Mouse (Mus musculus) colon, adult 2 months (tissue): ENCODE results near the gene Ldlrad2. TPM values are rescaled to one million over a fixed set of nuclear protein-coding genes. Genes with fewer than 3 reads are reported as not detected.

Experiments
- polyA plus RNA-seq: library from polyadenylated mRNA; depleted of rRNA; stranded (reverse); fragments of >200 nt; gene quantifications from 2 replicates; pipeline ENCODE4 v1.2.3, GENCODE M21; 2012; rRNA removed

Gene Ldlrad2
- not detected in 2 replicates for polyA plus RNA-seq

GRCm38 (mm10) chr4:137574469-137574868 is at the start of gene Ldlrad2:
TSS of gene Ldlrad2 (minus strand) at chr4:137574569.

GRCm38 (mm10) chr4:137593601-137594495 is 19.5 kb upstream of the Ldlrad2 start, which contains the start of gene Usp48:
TSS of gene Usp48 (plus strand) at chr4:137593755.

Other genes with a start within 250 kb of the Ldlrad2 start
- 35.4 and 41.6 TPM in 2 replicates for gene Cdc42, start 216.8 kb downstream of the Ldlrad2 start, polyA plus RNA-seq
- 3.4 TPM in 1 of 2 replicates, not detected in the other for gene Cela3a, start 164.8 kb downstream of the Ldlrad2 start, polyA plus RNA-seq
- 3.0 and 3,890 TPM in 2 replicates for gene Cela3b, start 144.0 kb downstream of the Ldlrad2 start, polyA plus RNA-seq
- 0.22 TPM in 1 of 2 replicates, not detected in the other for gene 1700013G24Rik, start 121.3 kb downstream of the Ldlrad2 start, polyA plus RNA-seq
- gene Hspg2, start 105.8 kb downstream of the Ldlrad2 start, polyA plus RNA-seq = 54.2 and 80.3 TPM in 2 replicates
- 38.2 and 44.9 TPM in 2 replicates for gene Usp48, start 19.2 kb upstream of the Ldlrad2 start, polyA plus RNA-seq
- gene Rap1gap, start 90.2 kb upstream of the Ldlrad2 start, polyA plus RNA-seq = 321 and 330 TPM in 2 replicates
- gene Alpl, start 221.8 kb upstream of the Ldlrad2 start, polyA plus RNA-seq = 4.7 and 5.2 TPM in 2 replicates